Mouse (Mus musculus) gastrocnemius, postnatal 10 days (tissue): ENCODE results near the gene Olfr935. TPM values are rescaled to one million over a fixed set of nuclear protein-coding genes. Genes with fewer than 3 reads are reported as not detected.

Experiments
- DNase-seq: peaks from one replicate; pipeline ENCODE4 v3.0.0; 2021; ENCODE audit warnings: mixed read lengths
- long read RNA-seq, 2 experiments: library from polyadenylated mRNA; stranded (forward); transcript quantifications; one replicate each; pipeline ENCODE4 v2.0.0; 2021
- microRNA-seq, 2 experiments: library from miRNA; unstranded; fragments of <30 nt; microRNA quantifications; one replicate each; pipeline ENCODE4 v1.2.0; 2021
- total RNA-seq, 2 experiments: library from RNA; stranded (reverse); gene quantifications; 2 replicates each; pipeline ENCODE4 v1.2.3; 2021

Olfr935 gene
- not detected for total RNA-seq
- long read RNA-seq, experiment 1 = 0 reads
- long read RNA-seq, experiment 2 = 0 reads

DNA sequence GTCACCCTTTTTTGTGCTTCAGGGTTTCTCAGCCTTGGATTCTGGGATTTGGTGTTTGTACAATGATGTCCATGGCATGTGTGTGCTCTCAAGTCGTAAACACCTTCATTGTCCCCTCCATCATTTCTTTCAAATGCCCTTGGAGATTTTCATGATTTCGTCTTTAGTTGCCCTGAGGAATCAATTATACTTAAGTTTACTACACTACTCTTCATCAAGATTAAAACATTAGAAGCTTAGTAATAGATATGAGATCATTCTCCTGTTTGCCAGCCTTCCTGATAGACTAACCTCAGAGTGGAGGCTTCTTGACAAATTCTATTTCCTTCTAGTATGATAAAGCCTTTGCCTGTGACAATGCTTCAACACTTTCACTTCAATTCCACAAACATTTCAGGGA is at the start of gene Olfr935:
TSS of gene Olfr935 (minus strand) at position 101 of the 400 bp plus-strand sequence.
- DNase-seq = no peak

DNA sequence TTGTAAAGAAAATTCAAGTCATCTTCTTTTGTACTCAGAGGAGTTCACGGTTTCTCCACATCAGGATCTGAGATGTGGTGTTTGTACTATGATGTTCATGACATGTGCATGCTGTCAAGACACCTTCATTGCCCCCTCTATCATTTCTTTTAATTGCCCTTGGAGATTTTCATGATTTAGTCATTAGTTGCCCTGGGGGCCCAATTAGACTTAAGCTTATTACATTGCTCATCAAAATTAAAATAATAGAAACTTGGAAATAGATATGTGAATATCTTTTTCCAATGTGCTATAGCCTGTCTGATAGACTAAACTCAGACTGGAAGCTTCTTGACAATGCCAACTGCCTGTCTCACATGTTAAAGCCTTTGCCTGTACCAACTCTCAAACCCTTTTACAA is 23.8 kb upstream of the Olfr935 start, which contains the start of gene Olfr146:
TSS of gene Olfr146 (minus strand) at position 101 of the 400 bp plus-strand sequence.
- no peak for DNase-seq

DNA sequence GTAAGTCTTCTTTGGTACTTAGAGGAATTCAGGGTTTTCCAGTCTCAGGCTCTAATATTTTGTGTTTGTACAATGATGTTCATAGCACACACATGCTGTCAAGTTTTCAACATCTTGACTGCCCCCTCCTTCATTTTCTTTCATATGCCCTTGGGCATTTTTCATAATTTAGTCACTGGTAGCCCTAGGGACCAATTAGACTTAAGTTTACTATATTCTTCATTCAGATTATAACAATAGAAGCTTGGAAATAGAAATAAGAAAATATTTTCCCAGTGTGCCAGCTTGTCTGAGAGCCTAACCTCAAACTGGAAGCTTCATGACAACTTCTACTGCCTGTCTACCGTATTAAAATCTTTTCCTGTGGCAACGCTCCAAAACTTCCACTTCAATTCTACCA is 11.3 kb downstream of the Olfr935 start, which contains the start of gene Olfr934:
TSS of gene Olfr934 (minus strand) at position 101 of the 400 bp plus-strand sequence.
- DNase-seq = no peak

DNA sequence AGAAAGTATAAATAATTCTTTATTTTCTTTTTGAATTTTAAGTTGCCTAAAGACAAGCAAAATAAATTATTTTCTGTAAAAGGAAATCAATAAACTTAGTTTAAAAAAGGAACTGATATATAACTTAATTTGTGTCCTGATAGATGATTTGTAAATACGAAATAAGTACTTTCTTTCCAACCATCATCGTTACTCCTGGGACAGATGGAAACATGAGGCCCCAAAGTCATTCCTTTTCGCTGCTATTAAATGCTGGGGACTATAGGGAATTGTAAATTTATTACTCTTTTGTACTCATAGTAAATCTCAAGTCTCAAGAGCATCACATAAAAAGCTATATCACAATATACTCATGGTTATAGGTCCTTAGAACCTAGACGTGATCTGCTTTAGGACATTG is 27.5 kb downstream of the Olfr935 start, which contains the start of gene Olfr933:
TSS of gene Olfr933 (plus strand) at position 301 of the 400 bp plus-strand sequence.
- DNase-seq = no peak

DNA sequence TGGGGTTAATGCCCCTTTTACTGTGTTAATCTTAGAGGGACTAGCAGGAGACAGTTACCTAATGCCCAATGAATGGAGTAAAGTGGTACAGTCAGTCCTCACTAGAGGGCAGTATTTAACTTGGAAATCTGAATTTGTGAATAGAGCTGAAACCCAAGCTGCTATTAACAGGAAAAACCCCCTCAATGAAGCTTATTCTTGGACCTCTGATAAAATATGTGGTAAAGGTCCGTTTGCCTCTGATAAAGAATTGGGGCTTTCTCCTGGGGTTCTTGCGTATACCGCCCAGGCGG is 45.4 kb downstream of the Olfr935 start:
- no peak for DNase-seq

DNA sequence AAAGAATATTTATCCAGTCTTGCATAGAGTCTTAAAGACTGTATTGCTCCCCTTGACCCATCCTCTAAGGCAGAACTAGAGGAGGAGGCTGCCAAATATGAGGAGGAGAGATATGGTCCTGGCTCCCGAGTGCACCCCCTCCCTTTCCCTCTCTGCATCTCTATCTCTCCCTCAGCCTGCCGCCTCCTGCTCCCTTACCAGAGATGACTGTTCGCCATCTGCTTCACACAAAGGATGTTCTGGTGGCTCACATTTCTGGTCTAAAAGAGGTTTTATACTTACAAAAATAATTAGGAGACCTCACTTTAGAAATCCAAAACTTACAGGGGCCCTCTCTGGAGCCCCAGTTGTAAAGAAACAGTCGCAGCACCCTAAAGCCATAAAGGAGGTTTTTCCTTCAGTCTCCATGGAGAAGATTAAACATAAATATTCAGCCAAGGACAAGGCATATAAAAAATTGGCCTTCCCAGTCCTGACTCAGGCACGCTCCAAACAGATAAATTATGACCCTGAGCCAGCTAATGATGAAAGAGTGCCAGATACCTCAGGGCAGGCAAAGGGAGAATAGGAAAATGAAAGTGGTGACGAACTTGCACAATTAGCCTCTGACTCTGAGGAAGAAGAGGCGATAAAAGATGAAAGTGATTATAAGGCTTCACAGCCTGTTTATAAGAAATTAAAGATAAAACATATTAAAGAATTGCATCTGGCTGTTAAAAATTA is 45.9 kb downstream of the Olfr935 start:
- no peak for DNase-seq

Small RNAs within 50 kb of the gene (microRNA-seq; reads per million reads assigned to microRNA genes)
- gene Gm25529 = 0 reads per million in 2 experiments

Other genes starting within 250 kb of the Olfr935 start
- gene Olfr920, start 247.4 kb downstream of the Olfr935 start, total RNA-seq = under 1 TPM; 0.07 to 0.12 TPM
- gene Olfr921, start 226.6 kb downstream of the Olfr935 start, total RNA-seq = not detected
- gene Olfr922, start 185.1 kb downstream of the Olfr935 start, total RNA-seq = not detected
- gene Olfr923, start 173.1 kb downstream of the Olfr935 start, total RNA-seq = not detected
- gene Olfr924, start 155.2 kb downstream of the Olfr935 start, total RNA-seq = not detected
- gene Olfr26, start 144.6 kb downstream of the Olfr935 start, total RNA-seq = not detected
- not detected for gene Olfr926, start 122.6 kb downstream of the Olfr935 start, total RNA-seq
- not detected for gene Olfr930, start 69.9 kb downstream of the Olfr935 start, total RNA-seq
- gene Olfr933, start 27.4 kb downstream of the Olfr935 start, total RNA-seq = not detected
- not detected for gene Olfr934, start 11.4 kb downstream of the Olfr935 start, total RNA-seq
- not detected for gene Olfr146, start 23.7 kb upstream of the Olfr935 start, total RNA-seq
- not detected for gene Olfr937, start 65.3 kb upstream of the Olfr935 start, total RNA-seq
- gene Olfr938, start 79.2 kb upstream of the Olfr935 start, total RNA-seq = not detected
- gene Olfr27, start 128.4 kb upstream of the Olfr935 start, total RNA-seq = not detected
- not detected for gene Olfr943, start 166.6 kb upstream of the Olfr935 start, total RNA-seq
- not detected for gene Olfr944, start 202.2 kb upstream of the Olfr935 start, total RNA-seq